ENCODE assay signal across 36 mouse cellular contexts in genomic region chr16:31893396-31894141, GRCm38 (mm10). TPM values are rescaled to one million over a fixed set of nuclear protein-coding genes. Genes with fewer than 3 reads are reported as not detected.
DNase-seq lines count a peak whose midpoint lies in the region; TF ChIP-seq lines count a peak whose summit lies in the region.
"Had no signal": no experiment of that assay in that cellular context is flagged by ENCODE, and none has a peak within 500 bp of the region (broad histone marks: within the 10 kb centered on the region; RNA-seq: fewer than 3 reads in every experiment).

No protein-coding gene starts in this region.

- 81% methylated on average over 5 of the region's 5 CpGs for WGBS in cerebellum, adult 2 months

- DNase-seq in left cerebral cortex, adult 2 months (ENCODE audit: extremely low spot score in 1 of 2, low spot score in 2 of 2): no peak
- no peak for DNase-seq in left cerebral cortex, postnatal 25 days (ENCODE audit: low spot score in 2 of 2)
- DNase-seq in A20 (ENCODE audit: low read depth, low spot score): peak; percentile 77
- DNase-seq in ZHBTc4 (ENCODE audit: low read depth, low spot score): peak; percentile 63
- peak; percentile 51 for DNase-seq in embryo, embryonic 9.5 days (ENCODE audit: extremely low spot score)
- no peak for DNase-seq in cerebellum, adult 9-11 months
- no peak for DNase-seq in cerebellum, adult 2 months
- no peak for DNase-seq in thymus, postnatal 14 days
- DNase-seq: adrenal gland, adult 2 months; adrenal gland, postnatal 36 days; cerebellum, adult 18-20 months; gastrocnemius, adult 2 months; gastrocnemius, postnatal 36 days; heart, adult 2 months; heart, postnatal 36 days; kidney, adult 9 months; kidney, postnatal 10 days; layer of hippocampus, adult 9-11 months; lung, embryonic 14.5 days; lung, postnatal 14 days; right cerebral cortex, adult 18-20 months; right cerebral cortex, postnatal 4 days; thymus, adult 18-20 months; thymus, postnatal 4 days had no signal

- H3K4me1 ChIP-seq in cerebellum, adult 2 months (ENCODE audit: control insufficient read depth, insufficient read depth, low read length): peaks cover 16% of the 10 kb centered on the region

- H3K4me3 ChIP-seq in left cerebral cortex, adult 2 months: no peak overlapping the region
- no peak overlapping the region for H3K4me3 ChIP-seq in cerebellum, adult 2 months (replicated peaks; ENCODE audit: insufficient read depth, low read depth, low read length)
- H3K4me3 ChIP-seq: embryonic facial prominence, embryonic 13.5 days; erythroblast, embryonic 14.5 days; gastrocnemius, adult 2 months; heart, adult 2 months; heart, embryonic 15.5 days; hindbrain, embryonic 12.5 days; limb, embryonic 12.5 days; liver, embryonic 15.5 days; stomach, embryonic 15.5 days had no signal

- no peak for TF ChIP-seq POLR2A in cerebellum, adult 2 months (IDR thresholded peaks at IDR 0.05; ENCODE audit: borderline replicate concordance, insufficient read depth, low read length)

- H3K27ac ChIP-seq in left cerebral cortex, adult 2 months: peak overlapping the region; percentile 96
- no peak overlapping the region for H3K27ac ChIP-seq in cerebellum, adult 2 months (ENCODE audit: insufficient read depth, low read length)
- H3K27ac ChIP-seq: embryonic facial prominence, embryonic 13.5 days; gastrocnemius, adult 2 months; heart, adult 2 months; heart, embryonic 15.5 days; hindbrain, embryonic 12.5 days; limb, embryonic 12.5 days; liver, embryonic 15.5 days; stomach, embryonic 15.5 days had no signal

- intact Hi-C loops in left cerebral cortex, adult 2 months (cut with DNase I): no loop called here
- intact Hi-C loops in left cerebral cortex, postnatal 25 days (cut with DNase I): no loop called here

- no peaks in the 10 kb centered on the region for H3K27me3 ChIP-seq in cerebellum, adult 2 months (ENCODE audit: control insufficient read depth, insufficient read depth, low read length)
- H3K27me3 ChIP-seq: embryonic facial prominence, embryonic 13.5 days; heart, embryonic 15.5 days; hindbrain, embryonic 12.5 days; limb, embryonic 12.5 days; liver, embryonic 15.5 days; stomach, embryonic 15.5 days had no signal

- TF ChIP-seq CTCF in left cerebral cortex, adult 2 months (IDR thresholded peaks at IDR 0.05): no peak
- no peak for TF ChIP-seq CTCF in cerebellum, adult 2 months (IDR thresholded peaks at IDR 0.05; ENCODE audit: borderline replicate concordance, insufficient read depth, low read depth, low read length)

RNA-seq across cellular contexts. Expression of gene Meltf, which starts 15.0 kb away (rescaled TPM):
- under 1 TPM; 0.51 to 0.54 TPM for total RNA-seq in left cerebral cortex, adult 2 months (2021)
- under 1 TPM; 0.30 to 0.55 TPM for total RNA-seq in left cerebral cortex, postnatal 25 days (2021)
- 0.75 and 1.1 TPM in 2 replicates for polyA plus RNA-seq in cerebellum, adult 2 months (2012; rRNA removed)
- total RNA-seq: adrenal gland, adult 2 months; adrenal gland, postnatal 36 days; gastrocnemius, adult 2 months; gastrocnemius, postnatal 36 days; heart, adult 2 months; heart, postnatal 36 days; liver, adult 2 months; neutrophil, adult 5-6 weeks had no signal
- polyA plus RNA-seq: activated CD4-positive, CD25-positive, alpha-beta regulatory T cell, adult 4 months; erythroblast, embryonic 14.5 days; forebrain, embryonic 11.5 days; liver, adult 2 months; neural tube, embryonic 11.5 days had no signal

RNA-seq across cellular contexts. Expression of gene Pigz, which starts 40.1 kb away (rescaled TPM):
- total RNA-seq in left cerebral cortex, adult 2 months (2021): 10 to 100 TPM; 20.7 to 20.9 TPM
- 10 to 100 TPM; 23.3 to 25.1 TPM for total RNA-seq in left cerebral cortex, postnatal 25 days (2021)
- 33.1 and 34.2 TPM in 2 replicates for polyA plus RNA-seq in cerebellum, adult 2 months (2012; rRNA removed)
- total RNA-seq: neutrophil, adult 5-6 weeks had no signal

RNA-seq across cellular contexts. Expression of gene 0610012G03Rik, which starts 54.7 kb away (rescaled TPM):
- 10 to 100 TPM; 40.4 to 45.1 TPM for total RNA-seq in left cerebral cortex, adult 2 months (2021)
- 10 to 100 TPM; 45.3 to 47.3 TPM for total RNA-seq in left cerebral cortex, postnatal 25 days (2021)
- polyA plus RNA-seq in cerebellum, adult 2 months (2012; rRNA removed): 66.2 and 70.7 TPM in 2 replicates

RNA-seq across cellular contexts. Expression of gene Ncbp2, which starts 54.7 kb away (rescaled TPM):
- 10 to 100 TPM; 47.3 to 47.4 TPM for total RNA-seq in left cerebral cortex, adult 2 months (2021)
- total RNA-seq in left cerebral cortex, postnatal 25 days (2021): 10 to 100 TPM; 50.9 to 53.8 TPM
- polyA plus RNA-seq in cerebellum, adult 2 months (2012; rRNA removed): 74.0 and 86.5 TPM in 2 replicates

Comparison
In these comparisons a context has a peak if more than half of its experiments do, and no peak if none do; other contexts are left out.
1. DNase-seq: peak in A20 (single experiment), ZHBTc4 (single experiment) and embryo, embryonic 9.5 days (single experiment); none in left cerebral cortex, adult 2 months (0 of 2), left cerebral cortex, postnatal 25 days (0 of 2), cerebellum, adult 9-11 months (single experiment), cerebellum, adult 2 months (0 of 2) and thymus, postnatal 14 days (single experiment).